Mouse (Mus musculus): ENCODE data around the gene Dppa3.
"Not testable (repeated sequence)": the region's sequence is repeated elsewhere in the genome, so short reads cannot be mapped to it uniquely, and the experiment has no call there.

The Dppa3 gene

GRCm38 (mm10) chr6:122614047-122614446, 12.2 kb upstream of the Dppa3 start:
- DNase-seq = no peak

- no peak for DNase-seq
These were observed 10.2 kb upstream of the Dppa3 start for GRCm38 (mm10) chr6:122616022-122616421.

- DNase-seq = no peak
These were observed 5.1 kb upstream of the Dppa3 start for GRCm38 (mm10) chr6:122621066-122621465.

GRCm38 (mm10) chr6:122624480-122624879, 1.7 kb upstream of the Dppa3 start:
- DNase-seq = no peak

- peak; percentile 79 for DNase-seq
These were observed 1.1 kb upstream of the Dppa3 start for GRCm38 (mm10) chr6:122625156-122625555.

- DNase-seq = no peak
These were observed 1.4 kb downstream of the Dppa3 start for GRCm38 (mm10) chr6:122627469-122628108.

GRCm38 (mm10) chr6:122633411-122633810, 7.2 kb downstream of the Dppa3 start:
- DNase-seq = peak; percentile 32

GRCm38 (mm10) chr6:122635315-122635714, 9.1 kb downstream of the Dppa3 start:
- DNase-seq = no peak

- DNase-seq = peak; percentile 43
These were observed 10.5 kb downstream of the Dppa3 start for GRCm38 (mm10) chr6:122636666-122637065.

GRCm38 (mm10) chr6:122637566-122637965, 11.4 kb downstream of the Dppa3 start:
- not testable (repeated sequence) for DNase-seq

GRCm38 (mm10) chr6:122644196-122644595, 18.0 kb downstream of the Dppa3 start:
- DNase-seq = not testable (repeated sequence)

GRCm38 (mm10) chr6:122649903-122650302, 23.7 kb downstream of the Dppa3 start:
- no peak for DNase-seq

- no peak for DNase-seq
These were observed 24.3 kb downstream of the Dppa3 start for GRCm38 (mm10) chr6:122650398-122650980.

- no peak for DNase-seq
These were observed 28.1 kb downstream of the Dppa3 start for GRCm38 (mm10) chr6:122654301-122654700.

- DNase-seq = no peak
These were observed 31.4 kb downstream of the Dppa3 start for GRCm38 (mm10) chr6:122657630-122658029.

- DNase-seq = no peak
These were observed 33.4 kb downstream of the Dppa3 start for GRCm38 (mm10) chr6:122659567-122659966.

GRCm38 (mm10) chr6:122660601-122661379, 34.6 kb downstream of the Dppa3 start:
- DNase-seq = peak; percentile 40

GRCm38 (mm10) chr6:122662551-122663264, 36.5 kb downstream of the Dppa3 start:
- peak; percentile 72 for DNase-seq

GRCm38 (mm10) chr6:122663596-122664206, 37.5 kb downstream of the Dppa3 start:
- peak; percentile 25 for DNase-seq

GRCm38 (mm10) chr6:122665866-122666265, 39.7 kb downstream of the Dppa3 start:
- DNase-seq = peak; percentile 24

- no peak for DNase-seq
These were observed 41.5 kb downstream of the Dppa3 start for GRCm38 (mm10) chr6:122667715-122668114.

GRCm38 (mm10) chr6:122668823-122669222, 42.6 kb downstream of the Dppa3 start:
- no peak for DNase-seq

Measured in kidney, adult 18-20 months (tissue).